Mouse (Mus musculus) heart, postnatal 0 days (tissue): Measurements from ENCODE around the gene Atf2. TPM values are rescaled to one million over a fixed set of nuclear protein-coding genes. Genes with fewer than 3 reads are reported as not detected.

Experiments
- ATAC-seq: fragments of 200-750 bp; cut with Nextera tagmentation; 2 replicates; pipeline ENCODE4 v1.8.0; 2017; ENCODE audit warnings: low read depth, moderate number of reproducible peaks, moderate library complexity; ENCODE audit not compliant: insufficient read depth
- DNase-seq: peaks from one replicate; pipeline ENCODE4 v3.0.0-alpha.2; 2016; ENCODE audit warnings: low spot score
- H3K27ac ChIP-seq: fragments of 300-500 bp; sonication (generic); 2 replicates; pipeline ENCODE4 v1.5.1; 2014; ENCODE audit warnings: low read depth, mild to moderate bottlenecking
- H3K27me3 ChIP-seq: fragments of 300-500 bp; sonication (generic); 2 replicates; pipeline ENCODE4 v1.6.1; 2014; ENCODE audit warnings: low read length, mixed read lengths; ENCODE audit not compliant: control insufficient read depth, insufficient read depth
- H3K36me3 ChIP-seq: fragments of 300-500 bp; sonication (generic); replicated peaks from 2 replicates; pipeline ENCODE4 v1.6.1; 2014; ENCODE audit warnings: low read length, mixed read lengths; ENCODE audit not compliant: control insufficient read depth, insufficient read depth
- H3K4me1 ChIP-seq: fragments of 300-500 bp; sonication (generic); 2 replicates; pipeline ENCODE4 v1.6.1; 2014; ENCODE audit warnings: antibody characterized with exemption; ENCODE audit not compliant: control insufficient read depth, insufficient read depth
- H3K4me2 ChIP-seq: fragments of 300-500 bp; sonication (generic); 2 replicates; pipeline ENCODE4 v1.6.1; 2014; ENCODE audit warnings: low read depth, mild to moderate bottlenecking, low read length, moderate library complexity
- H3K4me3 ChIP-seq: fragments of 300-500 bp; sonication (generic); 2 replicates; pipeline ENCODE4 v1.5.1; 2014; ENCODE audit warnings: low read depth, low read length
- H3K9ac ChIP-seq: fragments of 300-500 bp; sonication (generic); replicated peaks from 2 replicates; pipeline ENCODE4 v1.6.1; 2014; ENCODE audit warnings: low read depth, low read length, mixed read lengths
- H3K9me3 ChIP-seq: fragments of 300-500 bp; sonication (generic); replicated peaks from 2 replicates; pipeline ENCODE4 v1.6.1; 2016; ENCODE audit warnings: low read length; ENCODE audit not compliant: control insufficient read depth
- CTCF ChIP-seq: IDR thresholded peaks from 2 replicates; pipeline ENCODE4 v1.5.1; 2016; ENCODE audit warnings: antibody characterized with exemption, control low read depth, low read depth
- EP300 ChIP-seq: IDR thresholded peaks from 2 replicates; pipeline ENCODE4 v1.6.1; 2016; ENCODE audit warnings: antibody characterized with exemption, low read depth
- whole genome bisulfite sequencing: fragments of 180-500 bp; shearing (Covaris S2); extraction: QIAGEN DNeasy Blood & Tissue Kit; methylation state at CpG from one replicate; pipeline ENCODE4 v1.1.7; 2014; 5-methylcytosine and 5-hydroxymethylcytosine counted together
- polyA plus RNA-seq: library from polyadenylated mRNA; unstranded; fragments of >200 nt; fragmentation: Nextera tagmentation; extraction: Ambion mirVana; gene quantifications from 2 replicates; pipeline ENCODE4 v1.2.1, GENCODE M21; 2015
- total RNA-seq: library from RNA; depleted of rRNA; stranded (reverse); fragments of >200 nt; gene quantifications from 2 replicates; pipeline ENCODE4 v1.2.3, GENCODE M21; 2014; ENCODE audit warnings: low replicate concordance; rRNA removed

The Atf2 gene
- total and polyA plus RNA-seq, 2 experiments from 2014 or later, result 21.7 to 27.1 TPM

GRCm38 (mm10) chr2:73774786-73775682, 117.4 kb downstream of the Atf2 start, which contains the start of gene Chn1:
Chn1 (minus strand) TSS chr2:73775346.
- Histone ChIP-seq H3K27ac (peak within 1 kb of the TSS; percentile 81), H3K4me3 (peak within 1 kb of the TSS; percentile 76), H3K36me3 (no peaks in the 10 kb centered on the region), H3K9me3 (no peaks in the 10 kb centered on the region), H3K4me2 (peak within 1 kb of the TSS; percentile 75), H3K9ac (peak within 1 kb of the TSS; percentile 82), H3K4me1 (peaks cover 14% of the 10 kb centered on the region; the same call in 1 of the 2 replicates), H3K27me3 (no peaks in the 10 kb centered on the region)
- under 1% methylated on average over 68 of the region's 131 CpGs for WGBS
- DNase-seq (peak; percentile 60), ATAC-seq (peak; percentile 87)
- no peak for TF ChIP-seq CTCF
- TF ChIP-seq EP300, result no peak

- no peak overlapping the region for H3K27ac ChIP-seq
- no peaks in the 10 kb centered on the region for H3K36me3 ChIP-seq
- DNase-seq (no peak), ATAC-seq (no peak)
- H3K4me1 ChIP-seq, result 0 out of 2 replicates have a peak, but pooled peaks cover 8% of the 10 kb centered on the region
- no peaks in the 10 kb centered on the region for H3K27me3 ChIP-seq
- 44% methylated on average over 1 of the region's 1 CpGs for WGBS
- H3K4me3 ChIP-seq, result no peak overlapping the region
- H3K4me2 ChIP-seq, result no peak overlapping the region
- TF ChIP-seq EP300 (no peak), CTCF (no peak)
- H3K9me3 ChIP-seq, result no peaks in the 10 kb centered on the region
- no peak overlapping the region for H3K9ac ChIP-seq
Observed at GRCm38 (mm10) chr2:73772945-73773344, 119.5 kb downstream of the Atf2 start.

GRCm38 (mm10) chr2:73768669-73769068, 123.8 kb downstream of the Atf2 start:
- H3K9me3 ChIP-seq, result no peaks in the 10 kb centered on the region
- no peak for ATAC-seq
- DNase-seq, result no peak
- no peaks in the 10 kb centered on the region for H3K27me3 ChIP-seq
- H3K9ac ChIP-seq, result no peak overlapping the region
- H3K27ac ChIP-seq, result no peak overlapping the region
- TF ChIP-seq CTCF (no peak), EP300 (no peak)
- peaks cover 7% of the 10 kb centered on the region; the same call in 1 of the 2 replicates for H3K4me1 ChIP-seq
- 77% methylated on average over 4 of the region's 4 CpGs for WGBS
- H3K36me3 ChIP-seq, result no peaks in the 10 kb centered on the region
- no peak overlapping the region for H3K4me3 ChIP-seq
- no peak overlapping the region for H3K4me2 ChIP-seq

Other genes with a start within 250 kb of the Atf2 start
- 29.6 and 64.3 TPM in 2 replicates for gene Chn1, start 117.3 kb downstream of the Atf2 start, total RNA-seq
- 18.5 and 18.6 TPM in 2 replicates for gene Chn1, start 117.3 kb downstream of the Atf2 start, polyA plus RNA-seq
- 1,707 and 1,861 TPM in 2 replicates for gene Atp5g3, start 18.7 kb upstream of the Atf2 start, total RNA-seq
- gene Atp5g3, start 18.7 kb upstream of the Atf2 start, polyA plus RNA-seq, result 6,428 and 6,542 TPM in 2 replicates